Mouse (Mus musculus) frontal cortex, postnatal 36 days (tissue): ENCODE measurements at regions not wholly inside any gene's neighbourhood (a gene's known extent, or its start where the extent isn't known, plus 50 kb on each side); places are given as distances from the start of the nearest gene placed in this dataset.

Source experiments
- DNase-seq, 2 experiments: peaks; one replicate each; pipeline ENCODE4 v3.0.0; 2022; ENCODE audit warnings: low spot score in 2 of 2

- peak in 1 of 2 experiments; percentile 3 for DNase-seq
These were observed 160.5 kb downstream of the Pdha2 start for GRCm38 (mm10) chr3:141051685-141052084.

DNA sequence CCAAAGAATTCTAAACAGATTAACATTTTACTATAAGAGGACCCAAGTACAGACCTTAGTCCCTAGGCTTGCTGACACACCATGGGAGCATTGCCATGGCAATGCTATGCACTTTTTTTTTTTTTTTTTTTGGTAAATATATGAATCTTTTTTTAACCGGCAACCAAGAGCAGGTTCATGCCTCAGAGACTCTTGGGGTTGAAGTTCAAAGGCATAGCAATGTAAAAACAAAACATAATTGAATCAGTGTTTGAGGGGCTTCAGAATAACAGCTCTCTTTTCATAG, 197.9 kb downstream of the Pdha2 start:
- no peak for DNase-seq

- no peak for DNase-seq
These were observed 198.5 kb downstream of the Pdha2 start for GRCm38 (mm10) chr3:141013521-141014261.

- no peak for DNase-seq
These were observed 199.2 kb downstream of the Pdha2 start for GRCm38 (mm10) chr3:141012976-141013375.

- no peak for DNase-seq
These were observed 203.4 kb downstream of the Pdha2 start for GRCm38 (mm10) chr3:141008792-141009191.

- DNase-seq = no peak
These were observed 206.3 kb downstream of the Pdha2 start for GRCm38 (mm10) chr3:141005885-141006284.

GRCm38 (mm10) chr3:141003561-141003960, 208.6 kb downstream of the Pdha2 start:
- DNase-seq = no peak

DNA sequence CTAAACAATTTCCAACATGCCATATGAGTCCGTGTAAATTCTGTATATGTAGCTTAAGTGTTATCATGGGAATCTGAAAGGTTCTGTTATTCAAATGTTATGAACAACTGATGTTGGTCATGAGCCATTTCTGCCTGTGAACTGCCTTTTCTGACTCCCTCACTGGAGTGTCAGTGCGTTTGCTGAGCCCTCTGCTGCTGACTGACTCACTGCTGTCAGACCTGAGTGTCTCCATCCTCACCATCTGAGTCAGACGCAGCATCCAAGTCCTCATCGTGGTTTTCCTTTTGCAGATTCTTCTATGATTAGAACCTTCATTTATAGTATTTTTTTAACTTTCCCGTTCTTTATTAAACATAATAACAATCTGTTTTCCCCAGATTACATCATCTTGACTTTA, 223.9 kb downstream of the Pdha2 start:
- peak in 1 of 2 experiments; percentile 9 for DNase-seq

- DNase-seq = no peak
These were observed 238.6 kb downstream of the Pdha2 start for GRCm38 (mm10) chr3:140973519-140973918.

GRCm38 (mm10) chr3:140969892-140970880, 242.0 kb downstream of the Pdha2 start:
- DNase-seq = no peak

- no peak for DNase-seq
These were observed 243.6 kb downstream of the Pdha2 start for GRCm38 (mm10) chr3:140968556-140968955.

- DNase-seq = no peak
These were observed 254.5 kb downstream of the Pdha2 start for GRCm38 (mm10) chr3:140957666-140958065.

DNA sequence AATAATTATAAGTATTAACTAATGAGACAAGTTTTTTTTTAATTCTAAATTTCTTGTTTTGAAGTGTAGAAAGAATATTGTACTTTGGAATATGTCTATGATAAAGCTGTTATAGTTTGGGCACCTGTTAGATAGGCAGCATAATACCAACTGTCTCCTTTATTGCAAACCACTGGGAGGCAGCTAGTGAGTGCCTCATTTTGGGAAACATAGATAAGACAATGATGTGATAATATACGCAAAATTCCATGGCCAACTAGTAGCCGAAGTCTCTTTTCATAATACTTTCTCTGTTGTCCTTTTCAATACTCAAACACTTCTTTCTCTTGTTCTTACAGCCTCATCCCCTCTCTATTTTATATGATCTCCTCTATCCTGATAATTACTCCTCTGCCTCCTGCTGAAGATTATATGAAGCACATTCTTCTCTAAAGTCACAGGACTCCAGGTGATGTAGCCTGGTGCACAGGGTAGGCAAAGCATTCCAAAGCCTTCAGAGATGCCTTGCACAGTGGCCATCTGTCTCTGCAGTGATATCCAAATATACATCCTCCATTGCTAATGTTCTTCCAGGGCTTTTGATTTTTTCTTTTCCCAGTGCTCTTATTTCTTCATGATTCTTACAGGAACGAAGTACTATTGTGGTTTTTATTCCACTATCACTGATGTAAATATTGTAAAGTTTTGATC, 259.9 kb downstream of the Pdha2 start:
- no peak for DNase-seq

- DNase-seq = peak in 1 of 2 experiments; percentile 13
These were observed 261.1 kb downstream of the Pdha2 start for GRCm38 (mm10) chr3:140951024-140951423.

DNA sequence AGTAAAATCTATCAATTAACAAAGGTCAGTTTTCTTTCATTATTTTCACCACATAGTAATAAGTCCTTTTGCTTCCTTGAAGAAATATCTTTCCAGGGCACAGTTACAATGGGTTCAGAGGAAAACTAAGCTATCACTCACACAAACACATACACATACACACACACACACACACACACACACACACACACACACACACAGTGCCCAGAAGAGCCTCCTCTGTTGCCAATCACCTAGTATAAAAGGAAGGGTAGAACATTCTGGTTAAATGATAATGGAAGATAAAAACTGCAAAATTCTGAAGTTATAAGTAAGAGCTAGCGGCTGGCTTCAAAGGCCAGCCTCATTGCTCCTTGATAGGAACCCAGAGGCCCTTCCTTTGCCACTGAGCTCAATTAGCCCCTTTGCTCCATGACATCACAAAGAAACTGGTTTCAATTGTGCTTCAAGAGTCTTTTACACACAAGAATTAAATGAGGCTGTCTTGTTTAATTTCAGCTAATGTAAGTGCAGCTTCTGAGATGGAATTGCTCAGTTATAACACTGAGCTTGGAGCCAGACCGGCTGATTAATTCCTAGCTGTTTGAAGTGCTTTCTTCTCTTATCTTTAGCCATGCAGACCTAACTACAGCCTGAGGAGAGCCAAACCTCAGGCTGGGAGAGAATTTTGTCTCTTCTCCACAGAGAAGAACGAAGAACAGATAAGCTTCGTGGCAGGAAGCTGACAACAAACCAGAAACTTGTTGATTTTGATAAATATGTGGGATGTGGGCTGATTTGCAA, 262.1 kb downstream of the Pdha2 start:
- no peak for DNase-seq

- no peak for DNase-seq
These were observed 269.7 kb downstream of the Pdha2 start for GRCm38 (mm10) chr3:140942450-140942849.

- DNase-seq = no peak
These were observed 270.3 kb downstream of the Pdha2 start for GRCm38 (mm10) chr3:140941898-140942297.

DNA sequence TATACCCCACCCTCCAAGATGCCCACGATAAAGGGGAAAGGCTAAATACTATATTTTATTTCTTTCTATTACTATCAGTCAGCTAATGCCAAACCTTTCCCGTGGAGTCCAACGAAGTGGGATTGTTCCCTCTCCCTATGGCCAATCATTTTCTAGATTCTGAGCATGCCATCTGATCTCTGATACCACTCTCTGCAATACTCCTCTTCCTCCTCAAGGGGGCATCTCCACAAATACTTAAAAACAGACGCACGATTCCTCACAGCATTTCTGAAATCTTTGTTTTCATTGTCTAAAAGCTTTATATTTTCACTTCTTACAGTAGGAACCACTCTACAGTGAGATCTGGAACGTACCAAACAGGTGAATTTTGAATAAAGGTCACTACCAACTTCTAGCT, 270.8 kb downstream of the Pdha2 start:
- no peak for DNase-seq

DNA sequence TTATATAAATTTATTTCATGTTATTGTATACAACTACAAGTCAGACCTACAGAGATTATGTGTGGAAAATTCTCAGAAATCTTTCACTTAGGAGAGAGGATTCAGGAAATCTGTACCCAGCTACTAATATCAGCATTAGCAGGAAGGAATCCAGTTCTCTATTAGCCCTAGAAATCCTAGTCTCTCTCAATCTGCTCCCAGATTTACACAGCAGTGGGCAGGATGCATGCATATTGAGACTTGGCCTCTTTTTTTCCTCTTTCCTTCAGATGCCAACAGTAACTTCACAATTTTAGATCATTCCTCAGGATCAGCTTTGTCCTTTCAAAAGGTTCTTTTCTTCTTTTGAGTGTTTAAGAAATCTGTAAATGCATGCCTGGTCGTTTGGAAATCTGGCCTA, 279.0 kb downstream of the Pdha2 start:
- no peak for DNase-seq

- DNase-seq = no peak
These were observed 285.5 kb downstream of the Pdha2 start for GRCm38 (mm10) chr3:140926689-140927088.

DNA sequence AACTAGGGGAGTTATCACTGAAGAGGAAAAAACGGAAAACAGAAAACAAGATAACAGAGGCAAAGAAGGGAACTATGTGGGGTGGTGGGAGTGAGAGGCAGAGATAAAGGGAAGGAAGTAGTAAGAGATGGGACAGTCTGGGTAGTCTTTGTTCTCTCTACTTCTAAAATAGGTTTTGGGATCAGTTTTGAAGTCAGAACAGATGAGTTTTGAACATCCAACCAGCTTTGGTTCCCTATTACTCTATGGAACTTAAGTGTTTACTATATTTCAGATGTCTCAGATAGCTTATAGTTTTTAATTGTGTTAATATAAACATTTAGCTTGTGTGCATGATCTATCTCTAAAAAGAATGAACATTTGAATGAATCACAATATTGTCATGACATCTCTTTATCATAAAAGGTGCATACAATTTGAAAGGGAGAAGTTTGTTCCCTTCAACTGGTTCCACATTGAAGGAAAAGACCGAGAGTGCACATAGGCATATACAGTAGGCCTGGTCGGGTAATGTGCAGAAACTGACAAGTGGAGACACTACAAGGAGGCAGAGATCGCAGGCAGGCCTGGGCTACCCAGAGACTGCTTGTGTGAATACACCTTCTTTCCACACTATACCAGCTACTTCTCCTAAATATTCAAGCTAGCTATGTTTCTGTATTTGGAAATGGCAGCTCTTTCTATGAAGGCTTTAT, 335.8 kb downstream of the Pdha2 start:
- no peak for DNase-seq
